Mouse (Mus musculus) neutrophil, adult 5-6 weeks (primary cell): ENCODE measurements around the gene BC028528. TPM values are rescaled to one million over a fixed set of nuclear protein-coding genes. Genes with fewer than 3 reads are reported as not detected.
"Not testable (repeated sequence)": the region's sequence is repeated elsewhere in the genome, so short reads cannot be mapped to it uniquely, and the experiment has no call there.

ENCODE experiments used
- ATAC-seq: fragments of 151-379, 151-347 bp; 2 replicates; pipeline ENCODE4 v1.8.0; 2017; ENCODE audit warnings: mild to moderate bottlenecking, moderate TSS enrichment; ENCODE audit not compliant: insufficient number of reproducible peaks, poor library complexity, low FRiP score, severe bottlenecking; ENCODE audit errors: extremely low read depth
- total RNA-seq: library from RNA; stranded (forward); fragments of 200-1000 nt; gene quantifications from 2 replicates; pipeline ENCODE4 v1.2.3, GENCODE M21; 2017

The BC028528 gene
- total RNA-seq, 1 experiment from 2014 or later, result 69.2 TPM

DNA sequence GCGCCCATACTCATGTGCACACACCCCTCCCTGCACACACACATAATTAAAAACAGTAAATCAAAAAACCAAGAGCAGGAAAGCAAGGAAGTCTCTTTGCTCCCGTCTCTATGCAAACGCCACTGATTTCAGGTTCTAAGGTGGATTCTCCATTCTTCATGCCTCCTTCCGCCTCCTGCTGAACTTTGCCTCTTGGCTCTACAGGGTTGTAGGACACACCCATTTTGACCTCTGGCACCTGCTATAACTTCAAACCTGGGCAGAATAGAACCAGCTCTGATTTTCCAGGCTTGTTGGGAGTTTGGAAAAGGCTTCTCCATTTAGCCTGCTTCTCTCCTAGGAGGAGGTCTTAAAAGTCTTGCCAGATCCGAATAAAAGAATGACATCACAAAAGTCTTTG lies 7.4 kb downstream of the BC028528 start:
- no peak for ATAC-seq

DNA sequence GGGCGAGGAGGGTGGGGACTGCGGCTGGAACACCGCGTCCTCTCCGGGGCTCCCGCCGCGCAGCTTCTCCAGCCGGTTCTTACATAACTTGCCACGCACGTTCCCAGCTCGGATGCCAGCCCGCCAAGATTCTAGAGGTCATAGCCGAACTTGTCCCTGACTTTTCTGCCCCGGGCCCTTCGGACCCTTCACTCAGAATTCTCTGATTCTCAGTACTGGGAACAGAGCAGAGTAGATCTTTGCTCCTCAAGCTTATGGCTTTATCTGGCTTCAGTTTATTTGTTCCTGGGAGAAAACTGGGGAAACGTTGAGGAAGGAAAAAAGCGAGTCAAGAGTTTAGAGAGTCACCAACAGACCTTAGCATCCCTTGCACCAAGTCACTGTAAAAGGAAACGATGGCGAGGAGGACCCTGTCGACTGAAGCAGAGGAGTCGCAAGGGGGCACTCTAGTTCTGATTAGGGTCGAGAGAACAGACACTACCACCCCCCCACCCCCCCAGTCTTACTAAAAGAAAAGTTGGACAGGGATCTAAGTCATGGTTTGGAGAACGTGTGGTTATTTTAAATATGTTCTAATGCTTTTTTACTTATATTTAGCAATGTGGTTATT lies 8.9 kb downstream of the BC028528 start:
- no peak for ATAC-seq

DNA sequence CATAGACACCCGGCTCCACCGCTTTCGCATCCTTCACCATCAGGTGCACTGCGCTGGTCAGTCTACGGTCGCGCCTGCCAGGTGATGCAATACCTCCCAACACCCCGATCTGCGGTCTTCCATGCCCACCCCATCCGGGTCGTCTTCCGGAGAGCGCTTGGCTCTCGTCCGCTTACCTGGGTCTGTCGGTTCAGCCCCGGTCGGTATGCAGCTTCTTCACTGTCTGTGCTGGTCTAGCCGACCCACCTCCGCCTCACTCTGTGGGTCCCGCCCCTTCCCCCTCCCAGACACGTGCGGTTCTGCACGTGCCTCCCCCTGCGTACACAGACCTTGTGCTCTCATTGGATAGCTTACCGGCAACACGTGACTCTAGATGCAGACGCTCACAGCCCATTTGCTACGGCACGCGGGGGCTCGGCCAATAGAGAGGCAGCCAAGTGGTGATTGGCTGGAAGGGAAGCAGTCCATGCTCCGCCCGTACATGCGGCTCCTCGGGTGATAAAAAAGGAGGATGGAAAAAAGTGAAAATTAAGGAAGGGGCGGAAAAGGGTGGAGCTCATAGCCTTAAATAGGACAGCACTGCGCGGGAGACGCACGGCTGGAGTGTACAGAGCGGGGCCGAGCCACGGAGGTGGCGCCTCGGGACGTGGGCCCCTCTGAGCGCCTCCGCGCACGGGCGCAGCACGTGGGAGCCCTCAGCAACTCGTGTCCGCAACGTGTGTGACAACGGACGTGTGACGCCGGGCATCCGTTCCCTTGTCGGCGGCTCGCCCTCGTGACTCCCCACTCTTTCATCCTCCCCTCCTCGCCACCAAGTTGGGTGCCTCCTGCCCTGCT lies 9.6 kb downstream of the BC028528 start, which contains the start of gene Ciart:
Gene Ciart, minus strand, starts transcription at position 273 of the 837 bp plus-strand sequence.
- peak; percentile 97 for ATAC-seq

DNA sequence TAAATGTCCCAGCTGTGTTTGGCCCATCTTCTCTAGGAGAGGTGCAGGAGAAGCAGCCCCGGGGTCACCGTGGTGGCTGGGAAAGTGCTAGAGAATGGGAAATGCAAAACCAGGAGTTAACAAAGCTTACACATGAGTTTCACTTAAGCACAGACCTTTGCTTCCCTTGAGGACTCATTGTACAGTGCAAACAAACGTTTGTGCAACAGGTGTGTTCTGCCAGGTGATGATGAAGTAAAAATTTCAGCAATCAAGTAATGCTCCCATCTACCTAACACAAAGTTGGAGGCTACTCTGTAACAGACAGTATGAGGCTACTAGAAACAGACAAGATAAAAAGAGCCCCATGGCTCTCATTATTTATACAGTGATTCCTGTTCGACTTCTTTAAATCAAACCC lies 12.7 kb downstream of the BC028528 start:
- no peak for ATAC-seq

DNA sequence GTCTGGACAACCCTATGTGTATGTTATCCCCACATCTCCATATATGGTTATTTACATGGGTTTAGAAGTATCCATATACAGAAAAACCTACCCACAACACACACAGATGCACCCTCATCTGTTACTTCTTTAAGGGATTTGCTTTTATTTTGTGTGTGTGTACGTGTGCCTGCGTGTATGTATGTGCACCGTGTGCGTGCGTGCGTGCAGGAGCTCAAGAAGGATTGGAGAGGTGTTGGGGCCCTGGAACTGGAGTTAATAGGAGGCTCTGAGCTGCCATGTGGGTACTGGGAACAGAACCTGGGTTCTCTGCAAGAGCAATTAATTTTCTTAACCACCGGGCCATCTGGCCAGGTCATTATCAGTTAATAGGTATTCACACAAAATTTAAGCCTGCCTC lies 19.8 kb downstream of the BC028528 start:
- no peak for ATAC-seq

DNA sequence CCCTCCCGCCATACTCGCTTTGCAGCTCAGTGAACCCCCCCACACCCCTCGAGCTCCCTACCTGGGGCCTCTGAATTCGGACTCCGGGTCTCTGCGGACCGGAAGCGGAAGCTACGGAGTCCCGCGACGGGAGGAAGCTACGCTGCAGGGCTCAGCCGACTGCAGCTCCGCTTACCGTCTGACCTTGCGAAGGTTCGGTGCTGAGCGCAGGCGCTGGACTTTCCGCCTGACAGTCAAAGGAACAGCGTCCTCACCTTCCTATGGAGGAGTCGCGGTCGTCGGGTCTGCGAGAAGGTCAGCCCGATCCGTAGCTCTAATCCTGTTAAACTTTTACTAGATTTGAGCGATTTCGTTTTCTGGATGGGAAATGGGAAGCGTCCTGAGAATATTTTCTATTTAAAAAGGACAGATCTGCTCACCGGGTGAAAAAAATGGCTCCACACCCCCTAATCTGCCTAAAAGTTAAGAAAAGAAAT lies 20.4 kb downstream of the BC028528 start, which contains the start of gene Mrps21:
Gene Mrps21, minus strand, starts transcription at position 128 of the 476 bp plus-strand sequence.
- peak; percentile 97 for ATAC-seq

DNA sequence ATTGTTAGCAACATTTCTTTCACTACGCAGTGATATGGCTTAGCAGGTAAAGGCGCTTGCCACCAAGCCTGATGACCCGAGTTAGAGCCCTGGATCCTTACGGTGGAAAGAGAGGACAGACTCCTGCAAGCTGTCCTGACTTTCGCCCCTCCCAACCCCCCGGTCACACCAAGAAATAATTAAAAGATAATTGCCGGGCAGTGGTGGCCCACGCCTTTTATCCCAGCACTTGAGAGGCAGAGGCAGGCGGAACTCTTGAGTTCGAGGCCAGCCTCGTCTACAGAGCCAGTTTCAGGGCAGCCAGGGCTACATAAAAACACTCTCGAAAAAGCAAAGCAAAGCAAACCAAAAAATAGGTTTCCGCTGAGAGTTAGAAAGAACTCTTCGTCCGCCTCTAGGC lies 20.8 kb downstream of the BC028528 start:
- ATAC-seq, result no peak

DNA sequence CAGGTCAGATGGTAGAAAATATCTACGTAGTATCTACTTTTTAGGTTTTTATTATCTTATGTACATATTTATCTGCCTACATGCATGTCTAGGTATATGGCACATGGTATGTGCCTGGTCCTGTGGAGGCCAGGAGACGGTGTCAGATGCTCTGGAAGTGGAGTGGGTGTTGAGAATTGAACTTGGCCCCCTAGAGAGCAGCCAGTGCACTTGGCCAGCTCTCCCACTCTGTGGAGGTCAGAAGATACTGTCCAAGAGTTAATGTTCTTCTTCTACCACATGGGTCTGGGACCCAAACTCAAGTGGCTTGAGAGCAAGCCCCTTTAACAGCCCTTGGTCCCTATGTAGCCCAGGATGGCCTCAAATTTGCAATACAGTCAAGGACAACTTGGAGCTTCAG lies 24.4 kb downstream of the BC028528 start:
- no peak for ATAC-seq

DNA sequence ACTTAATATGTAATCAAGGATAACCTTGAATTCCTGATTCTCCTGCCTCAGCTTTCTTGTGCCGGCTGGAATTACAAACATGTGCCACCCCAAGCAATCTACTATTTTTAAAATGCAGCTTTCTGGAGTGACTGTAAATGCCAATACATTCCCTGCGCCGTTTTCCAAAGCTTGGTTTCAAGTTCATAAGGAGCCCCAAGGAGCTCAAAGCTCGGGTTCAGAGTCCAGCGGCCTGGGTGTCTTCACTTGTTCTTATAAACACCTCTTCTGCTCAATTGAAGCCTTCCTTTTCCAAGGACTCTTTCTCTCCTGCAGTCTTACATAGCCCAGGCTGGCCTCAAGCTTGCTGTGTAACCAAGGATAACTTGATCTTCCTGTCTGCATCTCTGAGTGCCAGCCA lies 25.7 kb downstream of the BC028528 start:
- ATAC-seq, result no peak

DNA sequence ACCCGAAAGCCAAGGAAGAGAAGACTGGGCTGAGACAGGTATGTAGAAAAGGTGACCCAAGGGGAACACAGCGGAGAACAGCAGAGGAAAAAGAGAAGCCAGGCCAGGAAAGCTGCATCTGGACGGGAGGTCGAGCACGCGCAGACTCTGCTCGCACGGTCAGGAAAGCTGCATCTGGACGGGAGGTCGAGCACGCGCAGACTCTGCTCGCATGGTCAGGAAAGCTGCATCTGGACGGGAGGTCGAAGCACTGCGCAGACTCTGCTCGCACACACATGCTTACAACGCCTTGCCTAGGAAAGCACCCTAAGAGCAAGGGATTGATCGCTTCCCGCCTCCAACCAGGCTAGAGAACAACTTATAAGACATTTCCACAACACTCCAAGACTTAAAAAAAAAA lies 26.2 kb downstream of the BC028528 start:
- no peak for ATAC-seq

DNA sequence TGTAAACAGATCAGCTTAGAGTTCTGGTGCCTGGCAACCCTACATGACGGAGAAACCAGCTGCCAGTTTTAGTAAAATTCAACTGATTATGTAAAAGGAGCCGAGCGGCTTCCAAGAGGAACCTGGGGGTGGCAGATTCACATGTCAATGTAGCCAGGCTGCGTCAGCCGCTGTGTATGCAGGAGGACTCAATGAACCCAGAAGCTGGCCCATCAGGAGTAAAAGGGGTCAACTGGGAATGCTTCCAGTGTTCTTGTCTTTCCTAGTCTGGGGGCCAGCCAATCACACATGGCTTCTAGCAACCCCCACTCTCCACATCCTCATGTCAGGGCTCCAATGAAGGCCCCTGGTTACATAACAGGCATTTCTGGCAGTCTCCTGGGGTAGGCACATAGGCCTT lies 26.8 kb downstream of the BC028528 start:
- ATAC-seq, result no peak

DNA sequence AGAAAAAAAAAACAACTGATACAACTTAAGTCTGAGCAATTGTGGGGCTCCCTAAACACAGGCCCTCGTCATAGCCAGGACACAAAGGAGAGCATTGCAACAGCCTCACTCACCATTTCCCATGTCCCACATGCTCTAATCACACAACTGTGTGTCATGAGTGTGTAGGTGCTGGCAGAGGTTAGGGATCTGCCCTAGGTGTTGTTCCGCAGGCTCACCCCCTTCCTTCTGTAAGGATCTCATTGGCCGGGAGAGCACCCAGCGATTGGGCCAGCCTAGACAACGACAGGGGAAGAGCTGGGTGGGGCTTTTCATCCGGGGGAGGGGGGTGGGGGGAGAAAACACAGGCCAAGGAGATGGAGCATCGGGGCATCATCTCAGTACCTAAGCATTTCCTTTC lies 28.2 kb downstream of the BC028528 start:
- ATAC-seq, result no peak

DNA sequence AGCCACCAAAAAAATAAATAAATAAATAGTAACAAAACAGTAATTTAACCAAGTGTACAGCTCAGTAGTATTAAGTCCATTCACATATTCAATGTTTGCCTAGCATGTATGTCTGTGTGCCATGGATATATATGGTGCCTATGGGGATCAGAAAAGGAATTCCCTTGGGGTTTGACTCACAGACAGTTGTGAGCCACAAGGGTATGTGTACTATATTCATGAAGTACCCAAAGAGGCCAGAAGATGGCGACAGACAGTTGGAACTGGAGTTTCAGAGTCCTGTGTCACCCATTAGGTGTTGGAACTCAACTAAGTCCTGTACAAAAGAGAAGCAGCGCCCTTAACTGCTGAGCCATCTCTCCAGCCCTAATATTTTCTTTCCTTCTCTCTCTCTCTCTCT lies 30.0 kb downstream of the BC028528 start:
- ATAC-seq, result peak; percentile 92

DNA sequence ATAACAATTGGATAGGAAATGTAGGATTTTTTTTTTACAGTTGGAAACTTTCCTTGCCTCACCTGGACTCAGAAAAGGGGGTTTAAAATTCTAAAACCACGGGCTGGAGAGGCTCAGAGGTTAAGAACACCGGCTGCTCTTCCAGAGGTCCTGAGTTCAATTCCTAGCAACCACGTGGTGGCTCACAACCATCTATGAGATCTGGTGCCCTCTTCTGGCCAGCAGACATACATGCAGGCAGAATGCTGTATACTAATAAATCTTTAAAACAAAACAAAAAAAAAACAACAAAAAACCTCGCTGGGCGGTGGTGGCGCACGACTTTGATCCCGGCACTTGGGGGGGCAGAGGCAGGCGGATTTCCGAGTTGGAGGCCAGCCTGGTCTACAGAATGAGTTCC lies 30.6 kb downstream of the BC028528 start:
- no peak for ATAC-seq

DNA sequence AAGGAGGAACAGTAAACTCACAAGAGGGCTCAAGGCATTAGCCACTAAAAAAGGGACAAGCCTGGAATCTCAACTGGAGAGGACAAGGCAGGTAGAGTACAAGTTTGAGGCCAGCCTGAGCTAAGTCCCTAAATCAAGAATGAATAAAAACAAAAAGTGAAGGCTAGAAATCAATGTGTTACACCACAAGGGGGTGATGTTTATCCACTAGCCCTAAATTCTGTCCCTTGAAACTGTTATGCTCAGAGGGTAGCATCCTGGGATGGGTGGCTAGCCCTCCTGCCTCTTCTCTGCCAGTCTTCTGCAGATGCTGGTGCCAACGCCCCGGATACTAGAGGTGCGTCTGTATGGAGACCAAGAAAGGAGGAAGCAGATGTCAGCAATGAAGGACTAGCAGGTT lies 31.5 kb downstream of the BC028528 start:
- ATAC-seq, result no peak

DNA sequence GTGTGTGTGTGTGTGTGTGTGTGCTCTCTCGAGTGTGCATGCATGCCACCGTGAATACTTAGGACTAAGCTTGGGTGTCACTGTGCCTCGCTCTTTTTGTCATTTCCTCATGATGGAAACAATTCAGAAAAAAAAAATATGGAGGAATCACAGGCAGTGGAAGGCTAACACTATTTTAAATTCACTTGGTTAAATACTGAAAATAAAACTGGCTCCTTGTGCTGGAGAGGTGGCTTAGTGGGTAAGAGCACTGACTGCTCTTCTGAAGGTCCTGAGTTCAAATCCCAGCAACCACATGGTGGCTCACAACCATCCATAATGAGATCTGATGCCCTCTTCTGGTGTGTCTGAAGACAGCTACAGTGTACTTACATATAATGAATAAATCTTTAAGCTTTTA lies 33.5 kb downstream of the BC028528 start:
- ATAC-seq, result not testable (repeated sequence)

DNA sequence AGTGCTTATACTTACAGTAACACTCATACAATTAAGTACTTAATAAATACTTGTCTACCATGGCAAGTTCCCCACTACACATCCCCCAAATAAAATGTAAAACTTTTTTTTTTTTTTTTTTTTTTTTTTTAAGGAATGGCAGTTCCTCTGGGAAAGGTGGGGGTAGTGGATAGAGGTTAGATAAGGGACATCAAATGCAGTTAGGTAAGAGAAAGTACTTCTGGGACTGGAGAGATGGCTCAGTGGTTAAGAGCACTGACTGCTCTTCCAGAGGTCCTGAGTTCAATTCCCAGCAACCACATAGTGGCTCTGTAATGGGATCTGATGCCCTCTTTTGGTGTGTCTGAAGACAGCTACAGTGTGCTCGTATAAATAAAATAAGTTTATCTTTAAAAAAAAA lies 34.8 kb downstream of the BC028528 start:
- not testable (repeated sequence) for ATAC-seq

DNA sequence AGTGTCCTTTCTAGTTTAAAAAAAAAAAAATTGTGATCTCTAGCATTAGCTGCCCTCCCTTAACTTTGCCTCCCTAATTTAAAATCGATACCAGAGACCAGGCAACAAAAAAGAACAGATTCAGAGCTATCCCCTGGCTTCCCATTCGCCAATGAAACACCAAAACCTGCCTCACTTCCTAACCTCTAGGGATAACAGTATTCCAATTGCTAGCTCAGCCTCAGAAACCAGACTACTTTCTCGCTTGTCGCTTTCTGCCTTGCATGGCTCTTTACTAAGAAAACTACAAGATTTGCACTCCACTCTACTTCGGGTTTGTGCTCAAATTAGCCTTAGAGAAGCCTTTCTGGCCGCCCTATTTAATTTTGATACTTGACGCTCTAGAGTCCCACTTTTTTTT lies 35.7 kb downstream of the BC028528 start:
- ATAC-seq, result no peak

DNA sequence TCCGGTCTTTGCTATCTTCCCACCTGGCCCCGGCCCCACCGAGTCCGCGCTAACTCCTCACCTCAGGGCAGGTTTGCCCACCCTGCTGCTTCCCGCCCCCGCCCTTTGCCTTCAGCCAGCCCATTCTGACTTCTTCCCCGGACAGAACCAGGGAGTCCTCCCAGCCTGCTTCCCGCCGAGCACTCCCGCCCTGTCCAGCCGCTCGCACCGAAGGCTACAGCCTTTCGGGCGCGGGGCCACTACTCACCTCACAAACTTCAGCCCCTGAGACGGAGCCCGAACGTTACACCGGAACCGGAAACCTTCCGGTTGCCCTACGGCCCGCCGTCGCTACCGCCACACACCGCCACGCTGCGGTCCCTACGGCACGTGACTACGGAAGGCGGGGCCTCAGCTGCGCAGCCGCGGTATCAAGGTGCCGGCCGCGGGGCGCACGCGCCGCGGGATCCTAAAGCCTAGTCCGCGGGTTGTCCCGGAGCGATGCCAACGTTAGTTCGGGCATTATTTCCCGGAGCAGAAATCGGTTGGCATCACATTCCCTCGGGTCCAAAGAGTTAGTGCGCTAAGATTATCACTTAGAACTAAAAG lies 36.2 kb downstream of the BC028528 start, which contains the start of gene Prpf3:
Gene Prpf3, minus strand, starts transcription at position 384 of the 588 bp plus-strand sequence.
- ATAC-seq, result peak; percentile 94

DNA sequence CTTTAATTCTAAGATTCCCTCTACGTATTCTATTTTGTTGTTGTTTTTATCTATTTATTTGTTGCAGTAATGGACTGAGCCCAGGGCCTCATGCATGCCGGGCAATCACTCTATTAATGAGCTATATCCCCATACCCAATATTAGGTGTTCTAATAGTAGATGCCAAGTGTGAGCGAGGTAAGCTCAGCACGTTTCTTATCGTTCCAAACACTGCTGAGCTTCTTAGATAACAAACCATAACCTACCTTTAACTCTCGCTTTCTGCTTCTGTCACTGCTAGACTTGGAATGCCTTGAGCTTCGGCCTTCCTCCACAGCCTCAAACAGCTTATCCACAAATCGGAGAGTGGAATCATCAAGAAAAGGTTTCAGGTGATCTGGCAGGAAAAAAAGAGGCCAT lies 40.5 kb downstream of the BC028528 start:
- no peak for ATAC-seq
